Mouse (Mus musculus): Measurements from ENCODE around the gene Atp2a2. TPM values are rescaled to one million over a fixed set of nuclear protein-coding genes. Genes with fewer than 3 reads are reported as not detected.
"Not testable (repeated sequence)": the region's sequence is repeated elsewhere in the genome, so short reads cannot be mapped to it uniquely, and the experiment has no call there.

The Atp2a2 gene
- polyA plus RNA-seq, 1 experiment from 2014 or later, result 33.6 TPM

DNA sequence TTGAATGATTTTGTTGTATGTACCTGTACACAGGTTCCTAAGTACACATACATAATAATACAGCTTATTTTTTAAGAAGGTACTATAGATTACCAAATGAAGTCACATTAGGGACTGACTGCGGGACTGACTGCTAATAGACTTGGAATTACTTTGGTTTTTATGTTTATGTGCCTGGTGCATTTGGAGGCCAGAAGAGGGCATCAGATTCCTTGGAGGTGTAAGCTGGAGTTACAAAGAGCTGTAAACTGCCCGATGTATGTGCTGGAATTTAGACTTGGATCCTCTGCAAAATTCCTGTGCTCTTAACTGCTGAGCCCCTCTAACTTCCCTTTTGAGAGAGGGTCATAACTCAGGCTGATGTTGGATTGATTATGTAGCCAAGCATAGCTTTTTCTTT is 76.5 kb downstream of the Atp2a2 start:
- WGBS, result 72% methylated on average over 2 of the region's 2 CpGs
- H3K4me3 ChIP-seq (ENCODE audit: low read length), result no peak overlapping the region

DNA sequence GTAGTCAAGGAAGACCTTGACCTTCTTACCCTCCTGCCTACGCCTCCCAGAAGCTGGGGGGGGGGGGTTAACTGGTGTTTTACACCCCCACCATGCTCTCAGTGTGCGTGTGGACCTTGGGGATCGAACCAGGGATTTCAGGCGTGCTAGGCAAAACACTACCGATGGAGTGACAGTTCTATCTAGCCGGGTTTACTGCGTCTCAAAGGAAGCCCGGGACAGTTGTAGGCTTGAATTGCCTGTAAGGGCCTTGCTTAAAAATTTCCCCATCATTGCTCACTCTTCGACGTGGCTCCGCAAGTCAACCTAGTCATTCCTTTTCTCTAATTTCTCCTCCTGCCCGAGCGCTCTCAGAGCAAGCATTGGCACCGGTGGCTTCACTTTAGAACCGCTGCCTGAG is 78.9 kb downstream of the Atp2a2 start:
- peak overlapping the region; percentile 77 for H3K4me2 ChIP-seq (replicated peaks; ENCODE audit: low read depth, low read length)
- H3K9me3 ChIP-seq (ENCODE audit: low read length), result no peaks in the 10 kb centered on the region
- no peak for ATAC-seq (ENCODE audit: low FRiP score, low TSS enrichment)
- no peaks in the 10 kb centered on the region for H3K27me3 ChIP-seq (ENCODE audit: insufficient read depth, low read length)
- H3K4me3 ChIP-seq (ENCODE audit: low read length), result peak overlapping the region; percentile 99
- 25% methylated on average over 15 of the region's 15 CpGs for WGBS
- peak overlapping the region; percentile 95 for H3K9ac ChIP-seq (replicated peaks; ENCODE audit: low read length)
- peaks cover 5% of the 10 kb centered on the region for H3K36me3 ChIP-seq (ENCODE audit: insufficient read depth, low read length)
- peaks cover 18% of the 10 kb centered on the region for H3K4me1 ChIP-seq (ENCODE audit: insufficient read depth, low read length)
- peak overlapping the region; percentile 94; the same call in 1 of the 2 replicates for H3K27ac ChIP-seq (ENCODE audit: low read length)

More for the DNA sequence above, 76.5 kb downstream of the Atp2a2 start:
- H3K27ac ChIP-seq (ENCODE audit: low read length), result no peak overlapping the region
- ATAC-seq (ENCODE audit: low FRiP score, low TSS enrichment), result no peak
- H3K9me3 ChIP-seq (ENCODE audit: low read length), result no peaks in the 10 kb centered on the region
- H3K9ac ChIP-seq (replicated peaks; ENCODE audit: low read length), result no peak overlapping the region
- peaks cover 22% of the 10 kb centered on the region for H3K36me3 ChIP-seq (ENCODE audit: insufficient read depth, low read length)
- peaks cover 18% of the 10 kb centered on the region for H3K4me1 ChIP-seq (ENCODE audit: insufficient read depth, low read length)
- H3K4me2 ChIP-seq (replicated peaks; ENCODE audit: low read depth, low read length), result no peak overlapping the region
- no peaks in the 10 kb centered on the region for H3K27me3 ChIP-seq (ENCODE audit: insufficient read depth, low read length)

DNA sequence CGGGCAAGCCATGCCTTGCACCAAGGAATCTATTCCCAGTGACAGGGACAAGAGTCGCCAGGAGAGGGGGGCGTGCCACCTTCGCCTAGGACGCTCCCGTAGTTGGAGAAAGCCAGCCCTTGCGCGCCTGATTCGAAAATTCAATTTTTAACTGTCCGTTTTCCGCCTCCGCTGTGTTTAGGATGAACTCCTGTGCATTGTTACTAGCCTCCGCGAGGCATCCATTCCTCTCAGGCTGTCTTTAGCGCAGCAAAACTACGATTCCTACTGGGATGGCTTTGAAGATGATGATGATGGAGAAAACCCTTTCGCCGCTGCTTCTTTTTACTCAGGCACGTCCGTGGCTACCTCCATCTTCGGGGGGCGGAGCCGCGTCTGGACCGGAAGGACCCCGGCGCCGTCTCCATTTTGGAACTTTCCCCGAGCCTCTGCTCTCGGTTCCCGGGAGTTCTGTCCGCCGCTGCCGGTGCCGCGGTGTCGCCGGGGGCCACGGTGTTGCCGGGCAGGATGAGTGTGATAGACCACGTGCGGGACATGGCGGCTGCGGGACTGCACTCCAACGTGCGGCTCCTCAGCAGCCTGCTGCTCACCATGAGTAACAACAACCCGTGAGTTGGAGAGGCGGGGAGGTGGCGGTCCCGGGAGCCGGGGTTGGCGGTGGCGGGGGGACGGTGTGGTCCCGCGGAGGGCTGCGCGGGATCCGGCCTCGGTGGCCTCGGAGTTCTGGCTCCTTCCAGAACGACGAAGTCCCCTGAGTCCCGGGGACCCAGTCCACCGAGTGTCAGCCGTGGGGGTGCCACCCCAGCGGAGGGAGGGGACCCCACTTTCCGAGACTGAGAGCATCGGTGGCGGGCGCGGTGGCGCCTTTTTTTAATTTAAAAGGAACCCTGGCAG is 79.7 kb downstream of the Atp2a2 start:
- Histone ChIP-seq H3K9me3 (ENCODE audit: low read length) (no peaks in the 10 kb centered on the region), H3K4me2 (replicated peaks; ENCODE audit: low read depth, low read length) (peak overlapping the region; percentile 87), H3K27me3 (ENCODE audit: insufficient read depth, low read length) (no peaks in the 10 kb centered on the region), H3K4me1 (ENCODE audit: insufficient read depth, low read length) (peaks cover 18% of the 10 kb centered on the region), H3K36me3 (ENCODE audit: insufficient read depth, low read length) (0 out of 2 replicates have a peak, but pooled peaks cover 2% of the 10 kb centered on the region), H3K9ac (replicated peaks; ENCODE audit: low read length) (peak overlapping the region; percentile 95), H3K27ac (ENCODE audit: low read length) (peak overlapping the region; percentile 94), H3K4me3 (ENCODE audit: low read length) (peak overlapping the region; percentile 99)
- ATAC-seq (ENCODE audit: low FRiP score, low TSS enrichment), result peak; percentile 86
- under 1% methylated on average over 71 of the region's 73 CpGs for WGBS

DNA sequence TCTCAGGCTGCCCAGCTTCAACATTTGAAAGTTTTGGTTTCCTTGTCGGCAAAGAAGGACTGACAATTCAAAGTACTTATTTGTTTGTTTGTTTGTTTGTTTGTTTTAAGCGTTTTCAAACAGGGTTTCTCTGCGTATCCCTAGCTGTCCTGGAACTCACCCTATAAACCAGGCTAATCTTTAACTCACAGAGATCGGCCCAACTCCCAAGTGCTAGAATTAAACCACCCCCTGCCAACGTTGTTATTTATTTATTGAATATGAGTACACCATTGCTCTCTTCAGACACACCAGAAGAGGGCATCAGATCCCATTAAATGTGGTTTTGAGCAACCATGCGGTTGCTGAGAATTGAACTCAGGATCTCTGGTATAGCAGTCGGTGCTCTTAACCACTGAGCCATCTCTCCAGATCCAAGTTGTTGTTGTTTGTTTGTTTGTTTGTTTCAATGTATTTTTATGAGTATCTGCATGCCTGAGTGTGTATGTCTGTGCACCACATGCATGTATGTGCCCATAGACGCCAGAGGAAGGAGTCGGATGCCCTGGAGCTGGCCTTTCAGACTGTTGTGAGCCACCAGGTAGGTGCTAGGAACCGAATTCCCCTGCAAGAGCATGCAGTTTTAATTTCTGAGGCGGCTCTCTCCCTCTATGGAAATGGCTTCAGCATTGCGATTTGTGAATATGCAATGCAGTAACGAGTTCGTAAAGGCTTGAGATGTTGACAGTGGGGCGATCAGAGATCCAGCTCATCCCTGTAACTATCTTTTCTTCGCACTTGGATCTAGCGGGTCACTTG is 80.6 kb downstream of the Atp2a2 start, which contains the start of gene Anapc7:
TSS of gene Anapc7 (plus strand) at position 423 of the 798 bp plus-strand sequence.
- WGBS, result 19% methylated on average over 17 of the region's 17 CpGs

GRCm38 (mm10) chr5:122420676-122421075 is 81.3 kb downstream of the Atp2a2 start:
- Histone ChIP-seq H3K4me1 (ENCODE audit: insufficient read depth, low read length) (peaks cover 18% of the 10 kb centered on the region), H3K4me2 (replicated peaks; ENCODE audit: low read depth, low read length) (0 out of 2 replicates have a peak overlapping the region, but pooled peaks have one; percentile 87)
- not testable (repeated sequence) for H3K27me3 ChIP-seq (ENCODE audit: insufficient read depth, low read length); H3K36me3 ChIP-seq (ENCODE audit: insufficient read depth, low read length); H3K27ac ChIP-seq (ENCODE audit: low read length); H3K9me3 ChIP-seq (ENCODE audit: low read length); H3K4me3 ChIP-seq (ENCODE audit: low read length); H3K9ac ChIP-seq (replicated peaks; ENCODE audit: low read length)
- 53% methylated on average over 4 of the region's 4 CpGs for WGBS
- ATAC-seq (ENCODE audit: low FRiP score, low TSS enrichment), result 0 out of 2 replicates have a peak, but pooled peaks have one; percentile 36

More for the DNA sequence above, 80.6 kb downstream of the Atp2a2 start, which contains the start of gene Anapc7:
- Histone ChIP-seq H3K27me3 (ENCODE audit: insufficient read depth, low read length) (no peaks in the 10 kb centered on the region), H3K36me3 (ENCODE audit: insufficient read depth, low read length) (0 out of 2 replicates have a peak, but pooled peaks cover under 1% of the 10 kb centered on the region), H3K4me3 (ENCODE audit: low read length) (peak within 1 kb of the TSS; percentile 99), H3K4me2 (replicated peaks; ENCODE audit: low read depth, low read length) (peak within 1 kb of the TSS; percentile 87), H3K9ac (replicated peaks; ENCODE audit: low read length) (peak within 1 kb of the TSS; percentile 95), H3K9me3 (ENCODE audit: low read length) (no peaks in the 10 kb centered on the region), H3K4me1 (ENCODE audit: insufficient read depth, low read length) (peaks cover 18% of the 10 kb centered on the region), H3K27ac (ENCODE audit: low read length) (peak within 1 kb of the TSS; percentile 94)
- ATAC-seq (ENCODE audit: low FRiP score, low TSS enrichment), result peak; percentile 71

GRCm38 (mm10) chr5:122415465-122415864 is 86.6 kb downstream of the Atp2a2 start:
- Histone ChIP-seq H3K27ac (ENCODE audit: low read length) (no peak overlapping the region), H3K9me3 (ENCODE audit: low read length) (peaks cover 2% of the 10 kb centered on the region; the same call in 1 of the 2 replicates), H3K9ac (replicated peaks; ENCODE audit: low read length) (no peak overlapping the region), H3K4me1 (ENCODE audit: insufficient read depth, low read length) (peaks cover 4% of the 10 kb centered on the region; the same call in 1 of the 2 replicates), H3K27me3 (ENCODE audit: insufficient read depth, low read length) (no peaks in the 10 kb centered on the region), H3K4me3 (ENCODE audit: low read length) (no peak overlapping the region), H3K36me3 (ENCODE audit: insufficient read depth, low read length) (peaks cover under 1% of the 10 kb centered on the region; the same call in 1 of the 2 replicates), H3K4me2 (replicated peaks; ENCODE audit: low read depth, low read length) (no peak overlapping the region)
- ATAC-seq (ENCODE audit: low FRiP score, low TSS enrichment), result no peak
- WGBS, result 88% methylated on average over 12 of the region's 12 CpGs

DNA sequence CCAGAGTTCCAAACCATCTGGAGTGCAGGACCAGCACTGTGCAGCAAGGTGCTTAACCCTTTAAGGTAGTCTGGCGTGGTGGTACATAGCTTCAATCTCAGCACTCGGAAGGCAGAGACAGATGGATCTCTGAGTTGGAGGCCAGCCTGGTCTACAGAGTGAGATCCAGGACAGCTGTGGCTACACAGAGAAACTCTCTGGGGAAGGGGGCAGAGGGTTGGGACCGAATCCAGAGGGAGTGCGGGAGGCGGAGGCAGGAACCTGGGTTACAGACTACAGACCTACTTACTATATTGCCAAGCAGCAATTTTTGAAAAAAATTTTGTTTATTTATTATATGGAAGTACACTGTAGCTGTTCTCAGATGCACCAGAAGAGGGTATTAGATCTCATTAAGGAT is 87.7 kb downstream of the Atp2a2 start:
- no peak overlapping the region for H3K4me3 ChIP-seq (ENCODE audit: low read length)
- no peak for ATAC-seq (ENCODE audit: low FRiP score, low TSS enrichment)
- H3K9ac ChIP-seq (replicated peaks; ENCODE audit: low read length), result no peak overlapping the region
- H3K27me3 ChIP-seq (ENCODE audit: insufficient read depth, low read length), result no peaks in the 10 kb centered on the region
- H3K4me1 ChIP-seq (ENCODE audit: insufficient read depth, low read length), result peaks cover 4% of the 10 kb centered on the region; the same call in 1 of the 2 replicates
- 90% methylated on average over 5 of the region's 5 CpGs for WGBS
- H3K36me3 ChIP-seq (ENCODE audit: insufficient read depth, low read length), result peaks cover 8% of the 10 kb centered on the region
- H3K27ac ChIP-seq (ENCODE audit: low read length), result no peak overlapping the region
- peaks cover 5% of the 10 kb centered on the region; the same call in 1 of the 2 replicates for H3K9me3 ChIP-seq (ENCODE audit: low read length)
- H3K4me2 ChIP-seq (replicated peaks; ENCODE audit: low read depth, low read length), result no peak overlapping the region

- H3K9me3 ChIP-seq (ENCODE audit: low read length), result peaks cover 5% of the 10 kb centered on the region; the same call in 1 of the 2 replicates
- no peaks in the 10 kb centered on the region for H3K27me3 ChIP-seq (ENCODE audit: insufficient read depth, low read length)
- H3K36me3 ChIP-seq (ENCODE audit: insufficient read depth, low read length), result peaks cover 8% of the 10 kb centered on the region
- H3K4me1 ChIP-seq (ENCODE audit: insufficient read depth, low read length), result peaks cover 4% of the 10 kb centered on the region; the same call in 1 of the 2 replicates
- no peak overlapping the region for H3K9ac ChIP-seq (replicated peaks; ENCODE audit: low read length)
- peak overlapping the region; percentile 14; the same call in 1 of the 2 replicates for H3K27ac ChIP-seq (ENCODE audit: low read length)
- no peak overlapping the region for H3K4me2 ChIP-seq (replicated peaks; ENCODE audit: low read depth, low read length)
- no peak overlapping the region for H3K4me3 ChIP-seq (ENCODE audit: low read length)
- 38% methylated on average over 6 of the region's 6 CpGs for WGBS
- ATAC-seq (ENCODE audit: low FRiP score, low TSS enrichment), result 0 out of 2 replicates have a peak, but pooled peaks have one; percentile 54
Observed at GRCm38 (mm10) chr5:122412826-122413225, 89.2 kb downstream of the Atp2a2 start.

DNA sequence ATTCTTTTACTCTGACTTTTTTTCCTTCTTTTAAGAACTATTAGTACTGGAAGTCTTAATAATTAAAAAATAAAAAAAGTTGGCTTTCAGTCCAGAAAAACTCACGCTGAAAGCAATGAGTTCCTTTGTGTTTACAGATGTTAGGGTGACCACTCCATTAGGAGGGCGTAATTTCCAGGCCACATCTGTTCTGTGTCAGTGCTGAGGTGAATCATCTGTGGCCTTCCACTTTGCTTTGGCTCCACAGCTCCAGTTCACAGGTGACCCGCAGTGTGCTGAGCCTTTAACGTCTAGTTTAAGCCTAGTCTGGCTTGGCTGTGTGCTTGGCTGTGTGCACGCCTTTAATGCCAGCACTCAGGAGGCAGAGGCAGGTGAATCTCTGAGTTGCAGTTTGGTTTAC is 90.1 kb downstream of the Atp2a2 start:
- H3K27me3 ChIP-seq (ENCODE audit: insufficient read depth, low read length), result no peaks in the 10 kb centered on the region
- peaks cover 4% of the 10 kb centered on the region; the same call in 1 of the 2 replicates for H3K4me1 ChIP-seq (ENCODE audit: insufficient read depth, low read length)
- 73% methylated on average over 5 of the region's 5 CpGs for WGBS
- peaks cover 5% of the 10 kb centered on the region; the same call in 1 of the 2 replicates for H3K9me3 ChIP-seq (ENCODE audit: low read length)
- no peak overlapping the region for H3K27ac ChIP-seq (ENCODE audit: low read length)
- H3K4me2 ChIP-seq (replicated peaks; ENCODE audit: low read depth, low read length), result no peak overlapping the region
- H3K36me3 ChIP-seq (ENCODE audit: insufficient read depth, low read length), result peaks cover 16% of the 10 kb centered on the region
- H3K4me3 ChIP-seq (ENCODE audit: low read length), result no peak overlapping the region
- no peak overlapping the region for H3K9ac ChIP-seq (replicated peaks; ENCODE audit: low read length)
- no peak for ATAC-seq (ENCODE audit: low FRiP score, low TSS enrichment)
